Mouse (Mus musculus) CD4-positive, CD25-positive, alpha-beta regulatory T cell, adult 2 months (primary cell): ENCODE data around the gene Znrd1as.
A peak's percentile ranks its signal among the peaks of the same experiment; 100 is the strongest.

Source experiments
- DNase-seq: peaks from one replicate; pipeline ENCODE4 v3.0.0-alpha.2; 2012; ENCODE audit warnings: low read depth, low spot score

The Znrd1as gene

DNA sequence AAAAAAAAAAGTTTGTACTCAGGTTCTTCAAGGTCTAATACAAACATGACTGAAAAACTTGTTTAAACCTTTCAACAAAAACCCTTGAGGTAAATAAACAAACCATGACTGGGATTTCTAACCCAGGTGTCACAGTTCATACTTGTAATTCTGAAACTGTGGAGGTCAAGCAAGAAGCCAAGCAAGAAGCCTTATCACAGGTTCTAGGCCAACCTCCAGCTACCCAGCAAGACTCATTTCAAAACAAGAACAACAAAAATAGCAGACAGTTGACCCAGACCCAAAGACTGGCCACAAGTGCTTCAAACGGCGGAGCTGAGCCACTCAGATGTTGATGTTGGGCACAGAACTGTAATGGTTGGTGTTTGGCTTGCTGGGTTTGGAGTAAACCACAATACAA, 36.1 kb downstream of the Znrd1as start:
- DNase-seq = no peak

- no peak for DNase-seq
Observed at GRCm38 (mm10) chr17:36995448-36995847, 37.1 kb downstream of the Znrd1as start.

DNA sequence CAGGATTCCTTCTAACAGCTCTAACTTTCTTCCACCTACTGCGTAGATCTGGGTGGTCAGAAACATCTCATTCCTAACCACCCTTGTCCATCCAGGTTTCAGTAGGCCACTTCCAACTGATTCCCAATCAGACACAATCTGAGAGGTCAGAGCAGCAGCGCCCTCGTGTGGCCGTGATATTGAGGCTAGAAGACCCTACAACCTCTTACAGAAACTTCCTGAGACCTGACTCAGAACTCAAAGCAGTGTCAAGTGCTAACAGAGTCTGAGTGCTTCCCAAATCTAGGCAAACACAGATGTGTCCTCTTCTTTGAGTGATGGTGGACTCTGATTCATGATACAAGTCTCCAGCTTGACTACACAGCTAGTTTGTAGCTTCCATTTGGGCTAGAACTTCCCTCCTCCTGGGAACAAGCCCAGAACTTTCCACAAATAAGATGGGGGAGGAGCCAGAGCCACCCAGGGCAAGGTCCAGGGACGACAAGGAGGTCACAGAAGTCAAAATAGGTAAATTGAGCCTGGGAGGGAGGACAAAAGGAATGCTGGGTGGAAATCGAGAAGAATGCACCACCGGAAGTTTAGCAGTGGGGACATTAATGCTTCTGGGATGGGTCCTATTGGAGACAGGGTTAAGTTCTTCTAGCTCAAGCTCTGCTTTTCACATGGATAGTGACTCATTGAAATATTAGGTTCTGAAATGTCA, 38.8 kb downstream of the Znrd1as start:
- DNase-seq = peak; percentile 81

DNA sequence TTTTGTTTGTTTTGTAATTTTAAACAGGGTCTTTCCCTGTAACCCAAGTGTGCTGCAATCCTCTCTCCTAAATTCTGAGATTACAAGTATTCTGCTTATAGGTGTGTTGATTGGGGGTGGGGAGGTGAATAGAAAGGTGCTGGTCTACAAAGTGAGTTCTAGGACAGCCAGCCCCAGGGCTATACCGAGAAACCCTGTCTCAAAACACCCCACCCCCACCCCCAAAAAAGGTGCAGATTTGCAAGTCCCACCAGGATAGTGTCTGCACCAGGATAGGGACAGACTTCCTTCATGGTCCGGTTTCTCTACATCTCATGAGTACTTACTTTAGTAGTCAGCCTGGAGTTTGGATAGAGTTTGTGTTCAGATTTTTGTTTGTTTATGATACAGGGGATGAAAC, 40.1 kb downstream of the Znrd1as start:
- DNase-seq = no peak

- no peak for DNase-seq
Observed at GRCm38 (mm10) chr17:37000863-37001262, 42.5 kb downstream of the Znrd1as start, which contains the start of gene Zfp57. Gene Zfp57, plus strand, starts transcription at chr17:37001163.

- peak; percentile 11 for DNase-seq
Observed at GRCm38 (mm10) chr17:37002364-37003330, 44.3 kb downstream of the Znrd1as start.

GRCm38 (mm10) chr17:37003366-37003765, 45.0 kb downstream of the Znrd1as start:
- no peak for DNase-seq

- no peak for DNase-seq
Observed at GRCm38 (mm10) chr17:37008161-37008560, 49.8 kb downstream of the Znrd1as start.

DNA sequence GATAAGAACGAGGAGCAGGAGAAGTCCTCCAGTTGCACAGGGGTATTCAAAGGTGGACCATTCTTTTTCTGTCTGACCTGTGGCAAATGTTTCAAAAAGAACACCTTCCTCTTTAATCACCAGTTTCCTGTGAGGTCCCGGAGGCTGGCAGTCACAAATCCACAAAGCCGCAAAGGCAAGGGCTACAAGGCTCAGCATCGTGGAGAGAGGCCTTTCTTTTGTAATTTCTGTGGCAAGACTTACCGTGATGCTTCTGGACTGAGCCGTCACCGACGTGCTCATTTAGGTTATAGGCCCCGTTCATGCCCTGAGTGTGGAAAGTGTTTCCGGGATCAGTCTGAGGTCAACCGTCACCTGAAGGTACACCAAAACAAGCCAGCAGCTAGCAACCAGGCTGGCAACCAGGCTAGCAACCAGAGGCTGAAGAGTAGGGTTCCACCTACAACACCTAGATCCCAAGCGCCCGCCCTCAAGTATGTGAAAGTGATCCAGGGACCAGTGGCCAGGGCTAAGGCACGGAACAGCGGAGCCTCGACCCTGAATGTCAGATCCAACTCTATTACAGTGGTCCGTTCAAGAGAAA, 51.2 kb downstream of the Znrd1as start:
- DNase-seq = peak; percentile 26

DNA sequence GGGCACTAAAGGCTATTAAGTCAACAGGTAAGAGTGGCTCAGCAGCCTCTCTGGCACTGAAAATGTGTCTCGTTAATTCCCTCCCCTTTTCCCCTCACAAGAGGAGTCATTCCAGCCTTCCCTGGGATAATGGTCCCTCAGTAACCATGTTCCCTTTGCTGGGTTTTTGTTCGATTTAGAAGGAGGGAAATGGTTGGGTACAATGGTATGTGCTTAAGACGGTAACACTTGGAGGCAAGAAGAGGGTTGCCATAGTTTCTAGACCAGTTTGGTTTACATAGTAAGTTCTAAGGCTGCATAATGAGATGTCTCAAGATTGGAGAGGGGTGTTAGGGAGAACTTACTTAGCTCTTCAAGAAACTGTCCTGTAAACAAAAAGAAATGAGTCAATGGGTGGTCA, 53.3 kb downstream of the Znrd1as start:
- DNase-seq = no peak

DNA sequence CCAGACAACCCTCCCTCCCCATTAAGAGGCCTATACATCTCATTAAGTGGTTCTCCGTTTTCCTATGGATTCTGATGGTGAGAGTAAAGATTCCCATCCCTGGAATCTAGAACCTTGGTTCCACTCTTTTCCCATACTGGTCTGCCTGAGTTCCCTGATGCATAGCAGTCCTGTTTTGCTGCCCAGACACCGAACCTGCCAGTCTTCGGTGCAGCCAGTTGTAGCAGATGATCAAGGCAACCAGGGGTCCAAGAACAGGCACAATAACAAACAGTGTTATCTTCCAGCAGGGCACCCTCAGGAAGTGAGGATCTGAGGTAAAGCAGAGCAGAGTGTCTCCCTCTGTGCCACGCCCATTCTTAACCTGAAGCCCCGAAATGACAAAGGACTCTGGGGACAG, 53.7 kb downstream of the Znrd1as start:
- no peak for DNase-seq
